Mouse (Mus musculus): ENCODE measurements around the gene Plekha1. TPM values are rescaled to one million over a fixed set of nuclear protein-coding genes. Genes with fewer than 3 reads are reported as not detected.
A peak's percentile ranks its signal among the peaks of the same experiment; 100 is the strongest.

Plekha1 gene
- polyA plus RNA-seq, 1 experiment: 60.8 TPM

- H3K27ac ChIP-seq (ENCODE audit: insufficient read depth, low read length): no peak overlapping the region
- no peak for TF ChIP-seq CTCF (IDR thresholded peaks at IDR 0.05; ENCODE audit: borderline replicate concordance, insufficient read depth, low read length)
- no peak for TF ChIP-seq POLR2A (IDR thresholded peaks at IDR 0.05; ENCODE audit: low read depth, low read length)
- H3K4me3 ChIP-seq (ENCODE audit: insufficient read depth, low read length): no peak overlapping the region
- no peaks in the 10 kb centered on the region for H3K4me1 ChIP-seq (ENCODE audit: control insufficient read depth, insufficient read depth, low read length)
Observed at GRCm38 (mm10) chr7:130834299-130834698, 31.3 kb upstream of the Plekha1 start.

DNA sequence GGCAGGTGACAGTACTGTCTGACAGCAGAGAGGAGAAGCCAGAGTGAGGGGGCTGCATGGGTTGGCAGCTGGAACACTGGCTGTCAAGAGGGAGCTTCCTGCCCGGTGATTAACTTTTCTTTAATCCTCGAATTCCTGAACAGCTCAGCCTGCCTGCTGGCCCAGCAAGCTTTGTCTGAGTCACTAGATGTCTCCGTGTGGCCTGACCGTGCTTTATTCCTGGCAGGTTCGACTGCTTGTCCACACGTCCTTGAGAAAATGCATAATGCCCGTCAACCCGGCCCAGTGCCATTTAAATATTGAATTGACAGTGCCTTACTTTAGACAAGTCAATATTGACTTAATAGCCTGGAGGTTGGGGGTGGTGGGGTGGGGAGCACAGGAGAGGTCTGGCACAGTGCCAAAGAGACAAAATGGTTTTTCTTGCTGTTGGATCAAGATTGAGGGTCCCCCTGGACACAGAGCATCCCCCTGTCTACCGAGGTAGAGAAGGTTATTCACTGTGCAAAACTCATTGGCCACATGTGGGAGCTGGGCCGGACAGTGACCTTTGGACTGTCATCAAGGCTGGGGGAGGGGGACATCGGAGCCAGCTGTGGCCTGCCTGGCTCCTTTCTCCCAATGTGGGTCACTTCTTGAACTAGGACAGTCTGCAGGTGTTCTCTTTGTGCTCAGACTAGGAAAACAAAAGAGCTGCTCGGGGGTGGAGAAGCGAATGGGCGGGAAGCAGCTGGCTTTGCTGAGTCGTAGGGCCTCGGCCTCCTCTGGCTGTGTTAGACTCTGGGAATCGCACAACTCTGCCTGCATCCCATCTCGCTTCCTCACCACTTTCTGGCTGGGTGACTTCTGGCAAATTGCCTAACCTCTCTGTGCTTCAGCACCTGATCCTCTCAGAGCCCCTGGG lies 30.3 kb upstream of the Plekha1 start:
- peak overlapping the region; percentile 9; the same call in 1 of the 2 replicates for H3K27ac ChIP-seq (ENCODE audit: insufficient read depth, low read length)
- H3K4me3 ChIP-seq (ENCODE audit: insufficient read depth, low read length): no peak overlapping the region
- TF ChIP-seq CTCF (IDR thresholded peaks at IDR 0.05; ENCODE audit: borderline replicate concordance, insufficient read depth, low read length) (no peak), POLR2A (IDR thresholded peaks at IDR 0.05; ENCODE audit: low read depth, low read length) (no peak)
- no peaks in the 10 kb centered on the region for H3K4me1 ChIP-seq (ENCODE audit: control insufficient read depth, insufficient read depth, low read length)

GRCm38 (mm10) chr7:130836066-130836465 lies 29.5 kb upstream of the Plekha1 start:
- H3K27ac ChIP-seq (ENCODE audit: insufficient read depth, low read length): no peak overlapping the region
- TF ChIP-seq CTCF (IDR thresholded peaks at IDR 0.05; ENCODE audit: borderline replicate concordance, insufficient read depth, low read length) (no peak), POLR2A (IDR thresholded peaks at IDR 0.05; ENCODE audit: low read depth, low read length) (no peak)
- no peak overlapping the region for H3K4me3 ChIP-seq (ENCODE audit: insufficient read depth, low read length)
- H3K4me1 ChIP-seq (ENCODE audit: control insufficient read depth, insufficient read depth, low read length): no peaks in the 10 kb centered on the region

- Histone ChIP-seq H3K4me1 (ENCODE audit: control insufficient read depth, insufficient read depth, low read length) (no peaks in the 10 kb centered on the region), H3K4me3 (ENCODE audit: insufficient read depth, low read length) (no peak overlapping the region), H3K27ac (ENCODE audit: insufficient read depth, low read length) (no peak overlapping the region)
- no peak for TF ChIP-seq POLR2A (IDR thresholded peaks at IDR 0.05; ENCODE audit: low read depth, low read length)
- no peak for TF ChIP-seq CTCF (IDR thresholded peaks at IDR 0.05; ENCODE audit: borderline replicate concordance, insufficient read depth, low read length)
Observed at GRCm38 (mm10) chr7:130837941-130838657, 27.5 kb upstream of the Plekha1 start.

DNA sequence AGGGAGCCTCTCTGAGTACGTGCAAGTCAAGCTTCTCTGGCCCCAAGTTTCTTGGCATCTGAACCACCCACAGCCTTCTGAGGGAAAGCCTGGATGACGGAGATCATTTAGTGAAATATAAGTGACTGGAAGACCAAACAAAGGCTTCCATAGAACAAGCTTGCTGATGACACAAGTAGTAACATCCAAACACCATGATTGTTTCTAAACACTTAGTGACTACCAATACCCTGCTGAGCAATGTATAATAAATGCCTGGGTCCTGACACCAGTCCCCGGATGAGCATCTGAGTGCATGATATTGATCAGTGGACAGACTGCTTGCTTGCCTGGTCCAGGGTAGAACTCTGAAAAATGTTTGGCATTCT lies 26.9 kb upstream of the Plekha1 start:
- TF ChIP-seq CTCF (IDR thresholded peaks at IDR 0.05; ENCODE audit: borderline replicate concordance, insufficient read depth, low read length): no peak
- no peak for TF ChIP-seq POLR2A (IDR thresholded peaks at IDR 0.05; ENCODE audit: low read depth, low read length)
- no peak overlapping the region for H3K27ac ChIP-seq (ENCODE audit: insufficient read depth, low read length)
- H3K4me3 ChIP-seq (ENCODE audit: insufficient read depth, low read length): no peak overlapping the region
- H3K4me1 ChIP-seq (ENCODE audit: control insufficient read depth, insufficient read depth, low read length): no peaks in the 10 kb centered on the region

DNA sequence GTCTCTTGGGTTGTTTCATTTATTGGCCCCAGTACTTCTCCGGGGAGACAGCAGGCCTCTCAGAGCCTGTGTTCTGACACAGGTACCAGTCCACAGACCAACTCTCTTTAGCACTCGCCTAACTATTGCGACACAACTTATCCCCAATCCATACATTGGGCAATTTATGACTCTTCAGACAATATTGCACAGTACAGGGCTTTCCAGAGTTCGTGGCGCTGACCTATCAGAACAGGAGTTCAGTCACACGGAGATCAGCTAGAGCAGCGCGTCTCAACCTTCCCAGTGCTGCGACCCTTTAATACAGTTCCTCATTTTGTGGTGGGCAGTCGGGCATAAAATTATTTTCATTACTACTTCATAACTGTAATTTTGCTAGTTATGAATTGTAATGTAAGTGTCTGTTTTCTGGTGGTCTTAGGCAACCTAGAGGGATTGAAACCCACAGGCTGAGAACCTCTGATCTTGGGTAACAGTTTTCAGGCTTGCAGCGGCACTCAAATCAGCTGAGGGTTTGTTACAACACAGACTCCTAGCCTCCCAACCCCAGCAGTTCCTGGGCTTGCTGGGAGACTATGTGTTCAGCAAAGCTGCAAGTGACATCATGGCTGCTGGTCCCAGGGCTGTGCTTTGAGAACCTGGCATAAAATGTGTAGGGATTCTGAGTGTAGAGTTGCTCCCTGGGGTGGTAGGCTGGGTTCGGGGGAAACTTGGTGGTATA lies 26.0 kb upstream of the Plekha1 start:
- no peak for TF ChIP-seq POLR2A (IDR thresholded peaks at IDR 0.05; ENCODE audit: low read depth, low read length)
- TF ChIP-seq CTCF (IDR thresholded peaks at IDR 0.05; ENCODE audit: borderline replicate concordance, insufficient read depth, low read length): no peak
- Histone ChIP-seq H3K4me3 (ENCODE audit: insufficient read depth, low read length) (no peak overlapping the region), H3K27ac (ENCODE audit: insufficient read depth, low read length) (no peak overlapping the region), H3K4me1 (ENCODE audit: control insufficient read depth, insufficient read depth, low read length) (no peaks in the 10 kb centered on the region)

- H3K27ac ChIP-seq (ENCODE audit: insufficient read depth, low read length): no peak overlapping the region
- TF ChIP-seq CTCF (IDR thresholded peaks at IDR 0.05; ENCODE audit: borderline replicate concordance, insufficient read depth, low read length): no peak
- no peak for TF ChIP-seq POLR2A (IDR thresholded peaks at IDR 0.05; ENCODE audit: low read depth, low read length)
- H3K4me3 ChIP-seq (ENCODE audit: insufficient read depth, low read length): no peak overlapping the region
- no peaks in the 10 kb centered on the region for H3K4me1 ChIP-seq (ENCODE audit: control insufficient read depth, insufficient read depth, low read length)
Observed at GRCm38 (mm10) chr7:130847164-130847718, 18.3 kb upstream of the Plekha1 start.

DNA sequence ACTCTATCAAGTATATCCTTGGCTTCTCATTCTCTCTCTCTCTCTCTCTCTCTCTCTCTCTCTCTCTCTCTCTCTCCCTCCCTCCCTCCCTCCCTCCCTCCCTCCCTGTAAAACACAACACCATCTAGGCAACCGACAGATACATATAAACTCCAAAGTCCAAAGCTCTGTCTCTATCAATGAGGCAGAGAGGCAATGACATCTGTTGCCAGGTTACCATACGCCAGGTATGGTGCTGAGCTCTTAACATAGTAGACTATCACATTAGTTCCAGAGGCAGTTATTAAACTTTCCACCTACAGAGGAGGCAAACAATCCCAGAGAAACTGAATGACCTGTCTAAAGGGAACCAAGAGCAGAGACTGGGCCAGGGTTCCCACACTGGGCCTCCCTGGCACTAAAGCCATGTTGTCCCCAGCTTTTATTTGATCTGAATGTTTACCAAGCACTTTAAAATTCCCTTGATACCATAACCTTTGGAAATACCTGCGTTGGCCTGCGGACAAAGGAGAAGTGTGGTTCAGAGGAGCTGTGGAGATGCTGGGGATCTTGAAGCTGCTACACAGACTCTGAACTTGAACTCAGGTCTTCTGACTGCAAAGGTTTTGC lies 10.8 kb upstream of the Plekha1 start:
- no peak for TF ChIP-seq CTCF (IDR thresholded peaks at IDR 0.05; ENCODE audit: borderline replicate concordance, insufficient read depth, low read length)
- TF ChIP-seq POLR2A (IDR thresholded peaks at IDR 0.05; ENCODE audit: low read depth, low read length): no peak
- Histone ChIP-seq H3K27ac (ENCODE audit: insufficient read depth, low read length) (no peak overlapping the region), H3K4me3 (ENCODE audit: insufficient read depth, low read length) (no peak overlapping the region), H3K4me1 (ENCODE audit: control insufficient read depth, insufficient read depth, low read length) (no peaks in the 10 kb centered on the region)

DNA sequence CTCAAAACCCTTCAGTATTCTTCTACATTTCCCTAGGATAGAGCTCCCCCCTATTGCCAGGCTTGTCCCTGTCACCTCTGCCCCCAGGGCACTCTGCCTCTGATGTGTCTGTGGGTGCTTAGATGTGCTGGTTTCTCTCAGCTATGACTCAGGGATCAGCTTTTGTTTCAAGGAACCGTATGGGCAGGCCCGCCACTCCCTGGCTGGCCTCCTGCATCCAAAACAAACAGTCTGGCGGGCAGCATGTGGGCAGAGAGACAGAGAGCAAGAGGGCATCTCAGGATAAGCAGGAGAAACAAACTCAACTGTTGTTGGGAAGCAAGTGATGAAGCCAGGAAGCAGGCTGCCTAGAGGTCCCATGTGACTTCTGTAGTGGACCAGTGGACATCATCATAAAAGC lies 9.9 kb upstream of the Plekha1 start:
- peaks cover 3% of the 10 kb centered on the region; the same call in 1 of the 2 replicates for H3K4me1 ChIP-seq (ENCODE audit: control insufficient read depth, insufficient read depth, low read length)
- H3K27ac ChIP-seq (ENCODE audit: insufficient read depth, low read length): no peak overlapping the region
- no peak overlapping the region for H3K4me3 ChIP-seq (ENCODE audit: insufficient read depth, low read length)
- no peak for TF ChIP-seq CTCF (IDR thresholded peaks at IDR 0.05; ENCODE audit: borderline replicate concordance, insufficient read depth, low read length)

All from embryonic fibroblast, embryonic 13.5 days (primary cell).